Mouse (Mus musculus) stomach, postnatal 0 days (tissue): ENCODE data around the gene Xylb.

Source experiments
- CTCF ChIP-seq: IDR thresholded peaks from 2 replicates; pipeline ENCODE4 v1.5.1; 2016; ENCODE audit warnings: antibody characterized with exemption, low read depth, mild to moderate bottlenecking, moderate library complexity
- EP300 ChIP-seq: optimal IDR thresholded peaks from 2 replicates; pipeline ENCODE3; 2016; ENCODE audit warnings: antibody characterized with exemption

DNA sequence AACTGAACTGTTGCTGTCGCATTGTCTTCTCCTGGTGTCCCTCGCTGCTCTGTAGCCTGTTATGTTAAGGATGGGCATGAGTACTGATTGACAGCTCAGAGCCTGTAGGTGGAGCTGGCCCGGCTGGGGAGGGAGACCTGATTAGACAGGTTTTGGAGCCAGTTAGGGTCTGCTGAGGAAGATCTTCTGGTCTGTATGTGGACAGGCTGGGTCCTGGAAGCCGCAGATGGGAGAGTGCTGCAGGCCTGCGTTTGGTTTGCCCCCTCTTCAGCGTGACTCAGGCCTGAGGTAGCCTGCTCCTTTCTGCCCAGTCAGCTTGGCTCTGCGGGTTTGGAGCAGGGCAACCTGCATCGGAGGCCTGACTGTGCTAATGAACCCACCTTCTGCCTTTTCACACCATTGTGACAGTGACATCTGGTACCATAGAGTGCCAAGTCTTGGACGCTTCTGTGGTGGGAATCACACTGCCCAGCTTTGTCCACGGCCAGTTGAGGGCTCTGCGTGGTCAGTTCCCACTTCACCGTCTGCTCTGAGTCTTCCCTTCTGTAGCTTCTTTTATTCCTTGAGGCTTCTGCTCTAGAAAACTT lies 62.8 kb downstream of the Xylb start:
- TF ChIP-seq CTCF (no peak), EP300 (no peak)
